Mouse (Mus musculus): ENCODE measurements at regions not wholly inside any gene's neighbourhood (a gene's known extent, or its start where the extent isn't known, plus 50 kb on each side); places are given as distances from the start of the nearest gene placed in this dataset.

GRCm38 (mm10) chr3:60928910-60929309, 73.7 kb upstream of the P2ry1 start:
- TF ChIP-seq CTCF (IDR thresholded peaks at IDR 0.05; ENCODE audit: control insufficient read depth, insufficient read depth, insufficient replicate concordance, low read depth, low read length) (no peak), POLR2A (IDR thresholded peaks at IDR 0.05; ENCODE audit: control insufficient read depth, low read depth, low read length) (no peak)

Measured in testis, adult 2 months (tissue).